Mouse (Mus musculus): ENCODE data around the gene Slc8a1.

Gene Slc8a1

DNA sequence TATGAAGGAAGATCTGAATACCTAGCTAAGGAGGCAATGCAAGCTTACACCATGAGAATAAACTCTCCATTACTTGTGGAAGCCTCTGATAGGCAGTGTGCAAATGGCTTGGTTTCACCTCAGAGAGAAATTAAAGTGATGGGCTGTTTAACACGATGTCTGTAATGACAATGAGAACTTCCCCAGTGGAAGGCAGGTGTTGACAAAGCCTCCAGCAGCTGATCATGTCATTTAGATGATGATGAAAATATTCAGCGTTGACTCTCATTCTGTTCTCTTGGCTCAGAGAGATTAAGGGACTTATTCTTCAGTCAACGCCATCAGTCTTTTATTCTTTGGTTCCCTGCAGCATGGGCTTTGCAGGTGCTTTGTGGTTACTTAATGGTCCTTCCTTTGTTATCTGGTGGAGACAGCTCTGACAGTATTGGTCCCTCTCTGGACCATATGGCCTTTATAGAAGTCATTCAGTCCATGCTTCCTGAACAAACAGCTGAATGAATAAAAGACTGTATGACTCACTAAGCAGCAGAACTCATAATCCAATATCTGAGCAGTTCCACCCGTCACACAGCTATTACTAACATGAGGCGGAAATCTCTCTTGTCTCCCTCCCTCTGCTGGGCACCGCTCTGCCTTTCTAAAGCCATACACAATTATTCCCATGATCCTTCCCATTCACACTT is 184.0 kb downstream of the Slc8a1 start:
- no peak for DNase-seq

DNA sequence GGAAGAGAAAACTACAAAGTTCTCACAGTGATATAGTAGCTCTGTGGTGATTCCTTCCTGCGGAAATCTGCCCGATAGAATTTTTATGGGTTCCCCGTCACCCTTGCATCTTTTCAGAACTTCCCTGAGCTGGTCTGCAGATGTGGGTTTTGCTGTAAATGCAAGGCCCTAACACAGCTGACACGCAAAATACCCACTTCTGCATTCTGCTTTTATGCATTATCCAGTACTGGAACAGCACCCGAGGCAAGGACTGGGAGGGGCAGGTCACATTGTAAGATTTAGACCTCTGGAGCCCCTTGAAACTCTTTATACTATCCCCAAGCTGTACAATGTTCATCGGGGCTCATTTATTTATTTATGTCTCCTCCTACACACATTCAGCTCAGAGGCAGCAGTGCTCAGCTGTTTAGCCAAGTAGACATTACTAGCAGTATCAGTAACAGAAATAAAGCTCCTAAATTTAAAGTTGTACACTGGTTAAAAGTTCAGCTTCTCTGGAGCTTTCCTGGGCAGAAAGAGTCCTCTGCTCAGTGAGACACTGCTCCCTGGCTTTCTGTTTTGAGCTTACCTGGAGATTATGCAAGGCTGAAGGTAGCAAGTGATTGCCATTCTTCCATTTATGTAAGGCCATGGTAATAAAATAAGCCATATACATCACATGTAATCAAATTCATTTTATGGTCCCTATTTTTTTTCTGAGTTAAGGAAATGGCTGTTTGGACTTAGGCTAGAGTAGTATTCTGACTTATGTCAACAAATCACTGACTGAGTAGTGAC is 186.1 kb downstream of the Slc8a1 start:
- DNase-seq, result no peak

DNA sequence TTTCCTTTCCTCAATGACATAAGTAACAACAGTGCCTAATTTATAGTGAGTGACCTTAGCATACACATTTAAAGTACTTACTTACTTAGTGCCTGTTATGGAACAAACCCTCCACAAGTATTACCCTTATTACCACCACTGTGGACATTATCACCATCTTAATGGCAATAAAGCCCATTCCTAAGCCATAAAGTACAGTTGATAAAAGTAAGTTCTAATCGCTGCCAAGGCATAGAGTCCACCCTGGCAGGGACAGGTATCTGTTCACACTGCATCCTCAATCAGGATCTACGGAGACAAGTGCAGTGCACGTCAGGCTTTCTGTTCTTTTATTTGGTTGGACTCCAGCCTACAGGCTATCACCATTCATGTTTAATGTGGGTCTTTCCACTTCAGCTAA is 187.3 kb downstream of the Slc8a1 start:
- DNase-seq, result no peak

DNA sequence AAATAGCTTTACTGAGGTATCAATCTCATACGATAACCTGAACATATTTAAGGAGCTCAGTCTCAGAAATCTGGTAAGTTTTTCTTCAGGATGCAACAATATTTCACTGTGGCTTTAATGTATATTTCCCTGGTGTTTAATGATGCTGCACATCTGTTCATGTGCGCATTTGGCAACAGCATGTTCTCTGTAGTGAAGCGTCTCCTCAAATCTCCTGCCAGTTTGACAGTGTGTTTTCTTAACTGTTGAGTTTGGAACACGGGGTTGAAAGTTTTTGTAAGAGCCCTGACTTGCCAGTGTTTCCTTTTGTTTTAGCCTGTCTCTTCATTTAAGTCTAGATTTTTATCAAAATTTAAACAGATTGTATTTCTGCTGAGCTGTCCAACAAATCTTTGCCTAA is 190.2 kb downstream of the Slc8a1 start:
- no peak for DNase-seq

DNA sequence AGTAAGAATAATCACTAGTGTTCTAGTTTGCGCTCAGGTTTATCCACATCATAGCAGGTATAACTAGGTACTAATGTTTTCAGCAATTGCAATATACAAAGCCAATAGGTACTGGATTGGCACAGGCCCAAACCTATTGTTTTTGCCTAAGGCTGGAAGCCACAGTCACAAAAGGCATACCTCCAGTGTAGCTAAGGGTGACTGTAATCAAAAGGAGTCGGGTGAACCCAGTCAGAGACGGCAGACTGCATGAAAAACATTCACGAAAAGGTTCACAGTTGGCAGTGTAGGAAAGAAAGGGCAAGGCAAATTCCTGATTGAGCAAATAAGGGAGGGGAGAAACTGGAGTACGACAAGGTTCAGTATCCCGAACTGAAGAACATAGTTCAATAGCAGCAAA is 191.7 kb downstream of the Slc8a1 start:
- no peak for DNase-seq

DNA sequence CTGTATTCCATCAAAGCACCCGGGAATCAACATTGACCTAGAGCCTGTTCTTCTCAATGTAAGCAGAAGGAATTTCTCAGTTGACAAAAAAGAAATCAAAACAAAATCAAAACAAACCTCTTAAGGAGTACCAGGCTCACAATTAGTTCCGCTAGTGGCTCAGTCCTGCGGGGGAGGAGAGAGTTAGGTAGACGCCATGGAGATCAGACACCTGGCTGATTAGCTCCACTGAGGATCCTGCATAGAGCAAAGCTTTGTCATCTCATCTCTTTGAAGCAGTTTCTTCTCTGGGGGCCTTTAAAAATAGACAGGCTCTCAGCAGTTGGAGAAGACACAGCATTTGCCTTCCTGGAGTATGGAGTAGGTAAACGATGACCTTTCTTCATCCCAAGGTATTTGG is 192.2 kb downstream of the Slc8a1 start:
- DNase-seq, result no peak

DNA sequence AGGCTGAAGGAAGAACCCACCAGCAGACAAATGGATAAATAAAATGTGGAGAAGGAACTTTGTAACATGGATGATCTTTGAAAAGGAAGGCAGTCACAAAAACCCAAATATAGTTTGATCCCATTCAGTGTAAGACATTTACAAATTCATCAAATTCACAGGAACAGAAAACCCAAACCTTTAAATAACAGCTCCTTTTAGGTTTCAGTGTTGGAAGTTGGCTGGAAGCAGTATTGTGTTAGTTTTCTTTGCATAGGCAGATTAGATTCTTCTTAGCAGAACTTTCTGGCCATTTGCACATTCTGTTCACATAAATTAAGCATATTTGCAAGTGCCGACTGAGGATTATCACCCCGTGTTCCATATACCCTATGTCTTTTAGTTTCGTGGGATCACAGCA is 193.3 kb downstream of the Slc8a1 start:
- no peak for DNase-seq

DNA sequence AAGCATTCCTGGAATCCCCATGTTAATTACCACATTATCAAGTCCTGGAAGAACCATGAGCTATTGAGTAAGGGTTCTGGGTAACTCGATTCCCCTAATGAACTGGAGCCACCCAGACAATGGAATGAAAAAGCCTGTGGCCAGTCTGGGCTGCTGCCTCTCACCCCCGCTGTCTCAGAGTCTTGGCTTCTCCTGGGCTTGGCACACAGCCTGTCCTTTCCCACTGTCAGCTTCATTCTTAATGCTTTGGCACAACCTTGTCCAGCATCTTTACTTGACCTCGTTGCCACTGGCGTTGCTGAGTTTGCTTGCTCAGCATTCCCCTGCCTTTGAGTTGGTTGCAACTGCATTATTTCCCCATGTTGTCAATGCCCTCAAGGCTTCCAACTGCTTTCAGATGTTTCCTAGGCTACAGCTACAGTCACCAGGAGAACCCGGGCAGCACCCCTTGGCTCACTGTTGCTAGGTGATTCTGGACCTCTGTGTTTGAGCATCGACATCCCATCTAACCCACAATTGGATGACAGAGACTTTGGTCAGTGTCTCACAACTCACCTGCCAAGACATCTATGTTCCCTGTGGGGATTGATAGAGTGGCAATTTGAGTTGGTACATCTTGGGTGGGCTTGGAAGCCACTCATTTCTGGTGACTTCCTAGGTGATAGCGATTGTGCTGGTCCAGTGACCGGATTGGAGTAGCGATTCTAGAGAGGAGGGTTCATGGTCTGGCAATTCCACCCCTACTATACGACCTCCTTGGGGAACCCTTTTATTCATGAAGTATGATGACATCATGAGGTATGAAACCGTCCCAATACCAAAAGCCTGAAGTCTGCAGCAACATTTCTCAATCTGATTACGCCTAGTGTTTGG is 195.6 kb downstream of the Slc8a1 start:
- DNase-seq, result peak; percentile 55

DNA sequence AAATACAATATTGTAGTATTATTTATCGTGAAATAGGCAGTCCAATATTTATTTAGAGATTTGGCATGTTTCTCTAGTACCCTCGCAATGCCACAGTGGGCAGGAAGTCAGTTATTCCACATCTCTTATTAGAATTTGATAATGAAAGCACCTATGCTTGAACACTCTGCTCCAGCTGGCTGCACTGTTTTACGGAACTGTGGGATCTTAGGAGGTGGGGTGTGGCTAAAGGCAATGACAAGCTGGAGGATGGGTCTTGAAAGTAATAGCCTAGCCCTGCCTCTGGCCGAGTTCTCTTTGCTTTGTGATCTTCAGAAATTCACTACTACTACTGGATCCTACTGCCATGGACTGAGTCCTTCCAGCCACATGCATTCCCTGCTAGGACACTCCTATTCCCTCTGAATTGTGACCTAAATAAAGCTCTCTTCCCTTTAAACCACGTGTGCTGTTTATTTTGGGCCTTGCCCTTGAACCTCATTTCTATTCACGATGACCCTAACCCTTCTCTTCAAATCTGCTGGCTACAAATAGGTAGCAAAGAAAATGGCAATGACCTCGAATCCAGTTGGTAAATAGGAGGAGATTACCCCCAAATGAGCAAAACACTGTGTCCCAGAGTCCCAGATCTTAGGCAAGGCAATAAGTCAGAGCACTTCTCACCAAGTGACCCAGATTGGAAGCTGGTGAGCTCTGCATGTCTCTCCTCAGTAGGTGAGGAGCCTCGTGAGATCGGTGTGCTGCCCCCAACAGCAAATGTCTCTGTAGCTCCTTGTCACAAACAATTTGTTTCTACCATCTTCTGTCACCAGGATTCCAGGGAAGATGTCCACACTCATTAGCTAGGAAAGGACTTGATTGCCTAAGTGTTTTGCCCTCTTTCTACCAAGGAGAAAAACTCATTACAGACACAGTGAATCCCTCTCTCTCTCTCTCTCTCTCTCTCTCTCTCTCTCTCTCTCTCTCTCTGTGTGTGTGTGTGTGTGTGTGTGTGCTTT is 199.7 kb downstream of the Slc8a1 start:
- DNase-seq, result no peak

DNA sequence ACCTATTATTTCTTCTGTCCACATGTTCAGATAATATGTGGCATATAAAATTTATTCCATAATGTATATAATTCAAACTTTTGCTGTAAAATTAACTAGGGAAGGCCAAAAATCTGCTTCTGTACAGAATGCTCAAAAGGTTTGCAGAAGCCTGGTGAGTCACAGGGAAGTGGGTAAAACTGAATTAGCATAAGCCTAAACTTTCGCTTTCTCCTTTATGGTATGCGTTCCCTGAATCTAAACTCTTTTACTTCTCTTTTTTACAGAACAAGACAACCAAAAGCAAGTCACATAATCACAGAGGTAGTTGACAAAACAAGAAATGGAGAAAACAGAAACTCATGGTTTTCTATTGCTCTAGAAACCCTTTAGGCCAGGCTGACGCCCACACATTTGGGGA is 202.1 kb downstream of the Slc8a1 start:
- DNase-seq, result no peak

DNA sequence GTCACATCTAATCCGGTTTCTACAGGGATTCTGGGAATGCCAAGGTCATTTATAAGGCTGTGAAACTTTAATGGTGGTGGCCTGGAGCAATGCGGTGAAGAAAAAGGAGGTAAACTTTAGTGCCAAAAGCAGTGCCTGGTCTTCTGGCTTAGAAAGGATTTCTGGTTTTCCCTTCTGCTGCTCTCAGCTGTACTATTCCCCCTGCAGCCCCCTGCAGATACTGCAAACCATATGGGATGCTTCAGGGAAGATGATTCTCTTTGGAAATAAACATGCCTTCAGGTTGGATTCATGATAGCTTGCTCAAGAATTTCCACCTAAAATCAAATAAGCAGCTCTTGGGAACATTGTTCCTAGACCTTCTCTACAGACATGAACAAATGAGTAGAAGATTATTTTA is 208.3 kb downstream of the Slc8a1 start:
- DNase-seq, result no peak

DNA sequence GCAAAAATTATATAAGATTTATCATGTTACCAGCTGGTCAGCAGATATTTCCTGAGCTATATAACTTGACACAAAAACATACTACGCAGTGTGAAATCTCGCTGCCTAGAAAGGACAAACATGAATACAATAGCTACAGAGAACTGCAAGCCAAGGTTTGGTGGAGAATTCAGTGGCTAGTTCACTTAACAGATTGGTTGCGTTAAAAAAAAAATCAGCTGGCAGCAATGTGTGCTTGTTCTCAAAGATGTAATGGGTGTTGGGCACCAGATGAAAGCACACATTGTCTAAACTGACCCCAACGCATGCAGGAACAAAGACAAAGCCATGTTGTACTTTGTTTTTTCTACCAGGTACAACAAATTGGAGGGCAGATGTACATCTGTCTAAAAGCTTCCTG is 209.2 kb downstream of the Slc8a1 start:
- DNase-seq, result no peak

DNA sequence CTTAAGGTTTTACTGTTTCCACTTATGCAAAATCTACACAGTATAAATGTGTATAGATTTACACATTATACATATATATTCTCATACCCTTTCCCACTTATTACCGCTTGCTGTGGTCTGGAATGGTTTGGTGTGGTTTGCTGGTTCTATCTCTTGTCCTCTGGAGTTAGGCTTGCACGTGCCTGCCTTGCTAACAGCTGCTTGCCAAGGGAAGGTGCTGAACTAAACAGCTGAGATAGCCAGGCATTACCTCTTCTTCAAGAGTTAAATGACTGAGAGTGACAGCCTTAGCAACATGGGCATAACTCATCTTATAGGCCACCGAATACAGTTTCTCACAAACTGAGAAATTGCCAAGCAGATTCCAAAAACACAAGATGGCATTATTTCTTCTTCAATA is 211.7 kb downstream of the Slc8a1 start:
- DNase-seq, result no peak

DNA sequence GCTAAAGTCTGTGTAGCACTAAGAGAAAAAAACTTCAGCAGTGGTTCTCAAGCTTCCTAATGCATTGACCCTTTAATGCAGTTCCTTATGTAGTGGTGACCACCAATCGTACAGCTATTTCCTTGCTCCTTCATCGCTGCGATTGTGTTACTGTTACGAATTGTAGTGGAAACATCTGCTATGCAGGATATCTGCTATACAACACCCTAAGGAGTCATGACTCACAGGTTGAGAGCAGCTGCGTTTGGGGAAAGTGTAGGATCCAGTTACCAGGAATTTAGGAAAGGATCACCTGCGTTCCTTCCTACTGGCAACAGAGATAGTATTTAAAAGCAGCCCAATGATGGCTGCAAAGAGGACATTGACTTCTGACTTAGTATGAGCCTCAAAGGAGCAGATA is 213.4 kb downstream of the Slc8a1 start:
- DNase-seq, result no peak

DNA sequence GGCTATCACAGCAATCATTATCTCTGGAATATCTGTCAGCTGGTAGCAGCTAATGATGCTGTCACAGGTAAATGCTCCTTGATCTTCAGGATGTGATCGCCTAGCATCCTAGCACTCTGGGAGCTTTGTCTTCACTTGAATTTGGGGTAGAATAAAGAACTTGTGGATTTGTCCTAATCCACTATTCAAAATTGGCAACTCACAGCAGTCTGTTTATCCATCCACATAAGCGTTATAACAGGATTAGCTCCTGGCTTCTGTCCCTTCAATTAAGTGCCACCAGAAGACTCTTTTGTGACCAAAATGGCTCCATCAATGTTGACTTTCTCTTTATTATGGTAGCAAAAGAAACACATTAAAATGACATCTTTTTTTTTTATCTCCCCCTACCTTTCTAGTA is 214.2 kb downstream of the Slc8a1 start:
- no peak for DNase-seq

DNA sequence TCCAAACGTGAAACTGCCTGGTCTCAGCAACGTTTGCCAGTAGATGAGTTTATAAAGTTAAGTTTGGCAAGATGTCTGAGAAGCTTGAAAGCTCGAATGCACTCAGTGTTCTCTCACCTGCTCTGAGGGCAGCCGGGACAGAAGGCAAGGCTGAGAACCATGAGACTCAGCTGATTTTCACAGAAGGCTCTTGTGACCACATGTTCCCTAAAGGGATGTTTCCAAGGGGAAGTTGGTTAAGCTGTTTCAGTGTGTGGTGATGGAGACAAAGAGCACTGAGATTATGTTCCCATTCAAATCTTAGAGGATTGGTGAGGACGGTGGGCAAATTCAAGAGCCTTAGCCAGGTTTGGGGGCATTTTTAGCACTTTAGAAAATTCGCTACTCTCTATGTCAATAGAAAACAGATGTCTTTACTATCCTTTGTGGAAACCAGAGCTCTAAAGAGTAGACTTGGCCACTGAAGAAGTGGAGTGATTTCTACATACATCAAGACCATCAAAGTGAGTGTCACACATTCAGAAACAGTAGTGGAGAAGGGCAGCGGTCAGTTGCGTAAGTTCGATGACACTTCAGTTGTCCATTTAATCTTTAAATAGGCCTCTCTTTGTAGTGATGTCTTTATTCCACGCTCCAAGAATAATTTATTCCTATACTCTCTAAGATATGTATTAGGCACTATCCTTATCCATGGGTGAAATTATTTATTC is 219.7 kb downstream of the Slc8a1 start:
- no peak for DNase-seq

DNA sequence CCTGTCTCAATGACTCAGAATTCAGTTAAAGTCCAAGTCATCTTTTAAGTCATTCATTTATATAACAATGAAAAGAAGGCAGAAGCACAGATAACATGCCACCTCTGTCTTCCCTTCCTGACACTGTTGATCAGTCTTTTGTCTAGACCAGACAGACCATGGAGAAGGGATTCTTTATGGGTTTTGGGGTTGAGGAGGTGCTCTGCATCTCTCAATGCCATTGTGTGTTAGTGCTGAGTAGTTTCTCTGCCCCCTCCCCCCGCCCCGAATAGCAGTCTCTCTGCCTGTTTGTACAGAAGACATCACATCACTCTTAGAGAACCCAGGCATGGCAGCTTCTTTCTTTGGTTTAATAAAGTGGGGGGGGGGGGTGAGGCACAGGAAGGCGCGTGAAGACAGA is 222.0 kb downstream of the Slc8a1 start:
- DNase-seq, result no peak

DNA sequence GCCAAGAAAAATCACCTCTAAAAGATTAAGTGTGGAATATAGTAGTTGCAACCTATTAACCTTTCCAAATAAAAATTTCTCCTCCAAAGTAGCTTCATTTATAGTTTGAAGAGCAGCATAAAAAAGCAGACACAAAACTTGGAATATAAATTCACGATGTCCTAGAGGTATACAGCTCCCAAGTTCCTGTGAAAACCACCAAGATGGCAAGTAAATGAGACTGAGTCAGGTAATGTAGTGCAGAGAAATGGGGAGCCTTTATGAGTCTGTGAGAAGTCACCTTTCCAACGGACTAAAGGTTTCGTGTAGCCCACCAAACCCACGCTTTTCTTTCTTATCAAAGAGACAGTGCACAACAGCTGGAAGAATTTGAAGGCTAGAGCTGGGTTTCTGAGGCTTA is 224.2 kb downstream of the Slc8a1 start:
- DNase-seq, result no peak

DNA sequence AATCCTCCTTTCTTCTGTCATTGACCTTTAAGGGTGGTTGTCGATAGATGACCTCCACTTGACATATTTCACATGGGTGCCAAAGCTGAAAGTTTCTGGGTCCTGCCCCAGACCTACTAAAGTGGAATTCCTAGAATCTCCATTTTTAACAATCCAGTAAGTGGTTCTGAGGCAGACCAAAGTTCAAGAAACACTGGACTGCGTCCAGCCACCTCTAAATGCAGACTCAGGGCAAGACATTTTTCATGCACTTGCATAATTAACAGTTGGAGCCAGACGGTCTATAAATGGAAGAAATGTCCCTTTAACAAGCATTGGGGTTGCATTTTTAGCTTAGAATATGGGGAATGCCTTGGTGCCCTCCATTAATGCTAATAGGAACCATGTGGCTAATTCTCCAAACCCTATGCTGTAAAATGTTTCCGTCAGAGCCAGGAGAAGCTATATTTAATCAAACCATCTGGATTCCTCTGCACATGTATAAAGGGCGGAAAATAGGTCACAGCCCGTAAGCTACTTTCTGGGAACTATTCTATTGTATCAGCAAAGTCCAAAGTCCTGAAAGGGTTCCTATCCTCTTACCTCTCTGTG is 224.7 kb downstream of the Slc8a1 start:
- DNase-seq, result no peak

DNA sequence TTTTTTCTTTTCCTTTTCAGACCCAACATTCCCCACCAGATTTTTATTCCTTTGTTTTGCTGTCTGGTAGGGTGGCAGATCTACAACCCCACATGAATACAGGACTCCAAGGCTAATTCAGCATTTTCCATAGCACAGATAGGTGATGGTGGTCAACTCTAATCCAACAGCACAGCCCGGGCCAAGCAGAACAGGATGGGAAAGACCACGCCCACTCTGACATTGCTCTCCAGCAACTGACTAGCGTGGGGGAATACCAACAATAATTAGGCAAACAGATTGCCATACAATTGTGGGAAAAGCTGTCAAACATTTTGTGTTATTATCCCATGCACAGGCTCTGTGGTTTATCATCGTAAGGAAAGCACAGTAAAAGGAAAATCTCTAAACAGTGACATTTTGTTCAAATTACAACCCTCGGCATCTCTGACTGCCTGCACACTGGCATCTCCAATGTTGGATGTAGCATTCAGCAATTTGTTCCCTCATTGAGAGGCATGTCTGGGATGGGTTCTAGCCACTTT is 233.0 kb downstream of the Slc8a1 start:
- no peak for DNase-seq

DNA sequence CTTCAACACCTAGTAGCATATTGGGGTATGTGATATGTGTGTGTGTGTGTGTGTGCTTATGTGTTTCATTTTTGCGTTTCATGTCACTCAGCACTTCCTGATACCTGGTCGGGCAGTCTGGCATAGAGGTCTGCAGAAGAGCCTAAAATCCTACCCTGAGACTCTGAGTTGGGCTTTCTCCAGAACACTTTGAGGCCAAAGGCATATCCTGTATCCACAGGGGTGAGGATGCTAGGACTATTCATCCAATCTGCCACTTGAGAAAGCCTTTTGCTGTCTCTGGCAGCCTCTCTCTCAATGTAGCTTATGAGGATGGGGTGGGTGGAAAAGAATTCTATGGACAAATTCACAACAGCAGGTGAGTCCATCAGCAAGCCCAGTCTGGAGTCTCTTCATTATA is 234.1 kb downstream of the Slc8a1 start:
- no peak for DNase-seq

All from lung, postnatal 10 days (tissue).